Mouse (Mus musculus) thymus, postnatal 14 days (tissue): ENCODE measurements around the gene Olfr728.

Experiments
- DNase-seq: peaks from one replicate; pipeline ENCODE4 v3.0.0; 2021

Gene Olfr728

GRCm38 (mm10) chr14:50142580-50142979 lies at the start of gene Olfr728:
Gene Olfr728 (minus strand): TSS chr14:50142680.
- DNase-seq, result no peak

- DNase-seq, result no peak
Observed at GRCm38 (mm10) chr14:50188098-50188497, 45.6 kb upstream of the Olfr728 start, which contains the start of gene Olfr730. Gene Olfr730 (minus strand): TSS chr14:50188198.

GRCm38 (mm10) chr14:50152810-50153209 lies 10.3 kb upstream of the Olfr728 start, which contains the start of gene Olfr729:
Gene Olfr729 (minus strand): TSS chr14:50152910.
- DNase-seq, result no peak

GRCm38 (mm10) chr14:50122886-50123285 lies 19.6 kb downstream of the Olfr728 start, which contains the start of gene Olfr727:
Gene Olfr727 (plus strand): TSS chr14:50123186.
- no peak for DNase-seq

GRCm38 (mm10) chr14:50090853-50091252 lies 51.6 kb downstream of the Olfr728 start, which contains the start of gene Olfr726:
Gene Olfr726 (minus strand): TSS chr14:50090953.
- no peak for DNase-seq
